Mouse (Mus musculus): ENCODE data around the gene Wwtr1. TPM values are rescaled to one million over a fixed set of nuclear protein-coding genes. Genes with fewer than 3 reads are reported as not detected.

Wwtr1 gene
- total RNA-seq, 4 experiments from 2014 or later: 18.0 to 26.9 (median 22.4) TPM

DNA sequence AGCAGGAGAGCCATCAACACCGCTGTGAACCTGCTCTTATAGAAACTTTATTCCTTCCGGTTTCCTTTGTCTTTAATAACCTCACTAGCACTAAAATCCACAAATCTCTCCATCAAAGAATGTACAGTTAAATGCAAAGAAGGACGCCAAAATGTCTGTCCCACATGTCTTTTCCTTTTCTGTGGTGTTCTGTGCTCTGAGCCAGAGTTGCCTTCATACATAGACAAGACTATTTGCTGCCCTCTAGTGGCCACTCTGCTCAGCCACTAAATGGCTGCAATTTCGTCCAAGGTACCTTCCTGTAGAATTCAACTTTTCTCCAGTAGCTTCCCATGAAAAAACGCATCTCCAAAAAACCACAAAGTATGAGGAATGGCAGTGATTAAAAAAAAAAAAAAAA is 127.3 kb downstream of the Wwtr1 start:
- DNase-seq (ENCODE audit: low spot score in 2 of 2): peak; percentile 23 to 45

DNA sequence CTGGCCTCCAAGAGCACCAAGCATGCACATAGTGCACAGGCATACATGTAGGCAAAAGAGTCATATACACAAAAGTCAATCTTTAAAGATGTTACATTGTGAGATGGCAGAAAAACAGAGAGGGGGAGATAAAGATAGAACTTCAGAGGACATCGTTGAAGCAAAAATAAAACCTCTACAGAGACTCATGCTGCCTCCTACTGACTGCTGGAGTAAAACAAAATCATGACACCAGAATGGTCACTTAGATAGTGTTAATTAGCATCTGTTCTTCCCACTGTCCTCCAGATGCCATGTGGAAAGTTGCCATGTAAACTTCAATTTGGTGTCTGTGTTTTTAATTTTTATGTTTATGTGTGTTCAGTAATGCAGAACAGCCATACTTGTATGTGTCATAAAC is 127.8 kb downstream of the Wwtr1 start:
- no peak for DNase-seq (ENCODE audit: low spot score in 2 of 2)

DNA sequence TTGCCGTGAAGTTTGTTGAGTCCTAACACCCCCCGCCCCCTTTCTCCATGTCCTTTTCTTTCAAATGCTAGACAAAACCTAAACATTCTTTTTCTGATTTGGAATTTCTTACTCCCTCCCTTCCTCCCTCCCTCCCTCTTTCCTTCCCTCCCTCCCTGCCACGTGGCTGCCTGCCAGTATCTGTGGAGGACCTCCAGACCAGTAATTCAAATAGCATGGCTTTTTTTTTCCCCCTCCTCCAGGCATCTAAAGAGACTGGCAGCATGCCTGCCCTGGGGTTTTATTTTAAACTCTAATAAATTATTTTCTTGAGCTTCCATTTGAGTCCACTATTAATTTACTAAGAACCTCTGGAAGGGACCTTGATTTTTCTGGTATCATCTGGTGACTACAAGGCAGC is 130.0 kb downstream of the Wwtr1 start:
- DNase-seq (ENCODE audit: low spot score in 2 of 2): no peak

DNA sequence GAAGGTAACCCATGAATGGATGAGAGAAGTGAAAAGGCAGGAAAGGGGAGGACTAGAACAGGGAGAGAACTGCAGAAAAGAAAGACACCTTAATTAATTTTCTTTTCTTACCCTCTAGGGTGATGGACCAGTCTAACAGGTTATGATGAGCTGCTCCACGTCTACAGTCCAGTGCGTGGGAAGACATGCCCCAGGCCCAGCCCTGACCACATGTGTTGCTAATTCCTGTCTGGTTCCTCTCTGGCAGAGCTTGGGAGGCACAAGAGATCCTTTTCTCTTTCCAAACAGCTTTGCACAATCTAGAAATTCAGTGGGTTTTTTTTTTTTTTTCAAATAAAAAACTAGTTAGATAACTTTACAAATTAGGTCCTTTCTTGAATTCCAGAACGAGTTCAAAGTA is 134.8 kb downstream of the Wwtr1 start:
- no peak for DNase-seq (ENCODE audit: low spot score in 2 of 2)

DNA sequence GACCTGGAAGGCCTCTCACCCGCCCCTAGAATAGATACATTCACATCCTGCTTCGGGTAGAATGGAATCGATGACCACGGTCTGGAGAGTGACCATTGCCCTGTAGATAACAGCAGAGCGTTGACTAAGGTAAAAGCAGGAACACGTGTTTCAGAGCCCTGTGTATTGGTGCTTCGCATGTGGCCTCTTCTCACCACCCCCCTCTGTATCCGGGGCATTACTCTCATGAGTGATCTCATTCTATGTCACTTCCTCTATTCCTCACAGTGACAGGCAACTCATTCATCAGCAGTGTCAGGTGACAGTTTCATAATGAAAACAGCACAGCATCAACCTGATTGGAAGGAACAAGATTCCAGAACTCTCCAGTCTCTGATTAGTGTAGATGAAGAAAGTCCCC is 140.3 kb downstream of the Wwtr1 start:
- DNase-seq (ENCODE audit: low spot score in 2 of 2): no peak

DNA sequence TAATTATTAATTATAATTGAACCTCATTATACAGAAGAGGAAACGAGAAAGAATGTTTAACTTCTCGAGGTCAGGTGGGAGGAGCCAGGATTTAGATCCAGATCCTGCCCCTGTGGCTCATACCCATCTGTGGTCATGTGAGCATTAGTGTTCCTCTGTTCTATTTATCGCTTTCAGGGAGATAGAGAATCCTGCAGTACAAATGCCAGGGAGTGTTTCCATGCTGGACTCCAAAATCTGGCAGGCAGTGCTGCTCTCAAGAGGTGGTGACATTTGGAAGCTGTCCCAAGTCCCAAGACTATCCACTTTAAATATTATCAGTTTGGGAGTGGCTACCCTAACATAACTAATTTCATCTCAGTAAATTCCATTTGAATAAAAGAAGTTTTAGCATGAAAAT is 144.0 kb downstream of the Wwtr1 start:
- DNase-seq (ENCODE audit: low spot score in 2 of 2): no peak

DNA sequence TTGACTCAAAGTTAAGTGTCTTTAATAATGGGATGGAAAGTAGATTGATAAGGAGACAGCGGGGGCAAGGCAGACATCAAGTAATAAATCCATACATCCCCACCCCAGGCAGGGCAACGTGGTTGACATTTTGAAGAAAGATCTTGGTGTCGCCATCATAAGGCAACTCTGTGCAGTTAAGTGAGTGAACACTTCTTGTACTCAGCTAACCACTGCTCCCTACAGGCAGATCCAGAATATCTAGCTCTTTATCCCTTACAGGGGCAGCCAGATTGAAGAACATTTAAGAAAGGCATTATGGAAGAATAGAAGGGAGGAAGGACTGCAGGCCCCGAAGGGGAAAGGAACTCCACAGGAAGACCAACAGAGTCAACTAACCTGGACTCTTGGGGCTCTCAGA is 146.2 kb downstream of the Wwtr1 start:
- no peak for DNase-seq (ENCODE audit: low spot score in 2 of 2)

DNA sequence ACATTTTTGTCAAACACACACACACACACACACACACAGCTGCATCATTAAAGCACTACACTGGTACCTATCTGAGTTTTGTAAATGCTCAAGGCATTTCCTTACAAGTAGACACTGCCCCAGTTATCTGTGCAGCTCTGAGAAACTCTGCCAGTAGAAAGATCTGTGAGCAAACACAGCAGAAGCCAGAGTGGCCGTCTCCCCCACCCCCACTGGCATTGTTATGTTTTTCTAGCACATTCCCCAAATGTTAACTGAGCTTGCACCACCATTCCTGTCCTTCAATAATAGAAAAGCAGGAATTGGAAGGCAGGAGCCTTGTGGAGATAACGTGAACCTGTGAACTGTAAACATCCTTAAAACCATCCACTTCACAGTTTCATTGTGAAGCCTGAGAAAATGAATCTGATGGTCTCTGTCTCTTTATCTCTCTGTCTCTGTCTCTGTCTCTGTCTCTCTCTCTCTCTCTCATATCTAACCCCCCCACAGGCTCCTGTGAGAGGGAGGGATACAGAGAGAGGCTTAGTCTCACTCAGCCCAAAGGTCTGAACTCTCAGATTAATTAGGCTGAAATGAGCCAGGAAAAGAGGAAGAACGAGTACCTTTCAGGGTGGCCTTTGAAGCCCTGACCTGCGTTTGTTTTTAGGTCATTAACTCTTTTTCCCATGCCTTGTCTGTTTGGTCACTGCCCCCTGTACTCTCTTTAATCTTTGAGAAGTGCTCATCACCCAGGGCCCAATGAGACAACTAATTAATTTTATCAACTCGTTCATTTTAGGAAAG is 146.8 kb downstream of the Wwtr1 start:
- DNase-seq (ENCODE audit: low spot score in 2 of 2): no peak

DNA sequence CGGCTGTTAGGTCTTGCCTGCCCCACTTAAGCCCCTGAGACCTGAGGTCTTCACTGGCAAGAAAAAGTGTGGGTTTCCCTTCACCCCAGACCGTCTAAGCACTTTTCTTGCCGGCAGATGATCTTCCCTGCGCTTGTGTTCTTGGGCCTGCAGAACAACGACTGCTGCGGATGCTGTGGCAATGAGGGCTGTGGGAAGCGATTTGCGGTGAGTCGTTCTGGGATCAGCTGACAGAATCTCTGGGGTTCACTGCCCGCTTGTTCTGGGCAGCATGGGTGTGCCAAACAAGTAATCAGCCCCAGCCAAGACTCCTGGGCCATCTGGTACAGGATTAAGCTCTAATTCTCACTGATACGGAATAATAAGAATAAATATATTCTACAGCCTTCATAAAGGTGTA is 149.4 kb downstream of the Wwtr1 start:
- no peak for DNase-seq (ENCODE audit: low spot score in 2 of 2)

DNA sequence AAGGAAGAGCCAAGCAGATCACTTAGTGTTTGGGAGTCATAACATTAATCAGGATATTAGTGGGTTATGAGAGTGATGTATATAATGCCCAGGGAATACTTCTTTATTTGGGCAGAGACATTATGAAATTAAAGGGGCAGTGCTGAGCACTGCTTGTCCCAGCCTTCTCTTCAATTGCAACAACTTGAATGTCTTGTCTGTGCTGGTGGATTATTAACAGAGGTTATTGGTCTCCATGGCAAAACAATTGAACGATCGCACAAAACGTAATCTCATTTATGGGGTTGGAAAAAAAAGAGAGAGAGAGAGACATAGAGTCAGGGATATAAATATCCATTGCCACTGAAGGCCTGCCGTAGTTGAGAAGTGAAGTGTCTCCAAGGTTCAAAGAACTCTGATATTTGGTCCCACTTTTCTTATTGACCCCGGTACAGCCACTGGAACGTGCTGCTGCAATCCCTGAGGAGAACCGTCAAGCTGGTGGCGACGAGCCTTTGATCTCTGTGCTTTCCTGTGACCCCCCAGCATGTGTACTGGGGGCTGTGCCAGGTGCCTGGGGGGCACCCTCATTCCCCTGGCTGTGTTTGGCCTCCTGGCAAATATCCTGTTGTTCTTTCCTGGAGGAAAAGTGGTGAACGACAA is 150.5 kb downstream of the Wwtr1 start, which contains the start of gene Tm4sf4:
Tm4sf4 (plus strand) TSS at position 226 of the 642 bp plus-strand sequence.
- no peak for DNase-seq (ENCODE audit: low spot score in 2 of 2)

DNA sequence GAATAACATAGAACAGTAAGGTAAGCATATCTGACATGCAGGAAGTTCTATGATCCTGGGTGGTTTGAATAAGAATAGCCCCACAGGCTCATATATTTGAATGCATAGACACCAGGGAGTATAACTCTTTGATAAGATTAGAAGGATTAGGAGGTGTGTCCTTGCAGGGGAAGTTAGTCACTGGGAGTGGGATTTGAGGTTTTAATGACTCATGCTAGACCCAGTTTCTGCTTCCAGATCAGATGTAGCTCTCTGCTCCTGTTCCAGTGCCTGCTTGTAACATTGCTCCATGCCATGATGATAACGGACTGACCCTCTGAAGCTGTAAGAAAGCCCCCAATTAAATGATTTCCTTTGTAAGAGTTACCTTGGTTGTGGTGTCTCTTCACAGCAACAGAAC is 155.1 kb downstream of the Wwtr1 start:
- DNase-seq (ENCODE audit: low spot score in 2 of 2): no peak

DNA sequence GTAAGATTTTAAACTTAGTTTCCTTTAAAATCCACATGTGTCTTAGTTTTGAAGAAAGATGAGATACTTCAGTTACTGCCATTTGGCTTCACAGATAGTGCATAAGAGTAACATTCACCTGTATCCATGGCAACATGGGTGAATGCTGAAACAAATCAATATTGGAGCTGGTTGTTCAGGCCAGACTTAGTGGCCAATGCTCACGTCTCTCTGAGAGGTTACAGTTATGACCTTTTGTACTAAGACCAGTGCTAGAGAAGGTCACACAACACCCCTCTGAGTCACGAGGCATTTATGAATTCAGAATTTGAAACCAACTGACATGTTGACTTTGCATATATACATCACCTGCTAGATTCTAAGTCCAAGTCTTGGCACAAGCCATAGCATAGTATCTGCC is 155.5 kb downstream of the Wwtr1 start:
- no peak for DNase-seq (ENCODE audit: low spot score in 2 of 2)

DNA sequence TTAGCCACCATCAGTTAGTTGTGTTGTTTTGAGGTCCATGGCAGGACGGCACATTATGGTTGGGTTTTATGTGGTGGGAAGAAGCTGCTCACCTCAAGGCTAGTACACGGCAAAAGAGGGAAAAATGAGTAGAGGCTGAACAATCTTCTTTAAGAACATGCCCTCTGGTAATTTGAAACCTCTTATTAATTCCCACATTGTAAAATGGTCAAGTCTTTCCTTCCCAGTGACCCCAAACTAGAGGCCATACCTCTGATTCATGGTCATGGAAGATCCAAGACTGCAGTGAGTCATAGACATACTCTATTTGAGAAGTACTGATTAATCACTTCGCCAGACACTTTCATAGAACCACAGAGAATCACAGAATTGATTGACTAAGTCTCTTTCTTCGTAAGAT is 164.2 kb downstream of the Wwtr1 start:
- DNase-seq (ENCODE audit: low spot score in 2 of 2): no peak

Small RNA genes within 50 kb of the gene (microRNA-seq; reads per million reads assigned to microRNA genes)
- gene Mir6377: not detected

Other genes with a start within 250 kb of the Wwtr1 start
- not detected for gene Tm4sf4, start 150.6 kb downstream of the Wwtr1 start, total RNA-seq (2022)
- 10 to 100 TPM; 10.4 to 11.9 (median 11.4) TPM for gene Commd2, start 75.8 kb upstream of the Wwtr1 start, total RNA-seq (2022)
- gene Ankub1, start 116.9 kb upstream of the Wwtr1 start, total RNA-seq (2022): not detected
- 10 to 100 TPM; 36.2 to 41.5 (median 37.8) TPM for gene Rnf13, start 160.2 kb upstream of the Wwtr1 start, total RNA-seq (2022)